Mouse (Mus musculus) hindbrain, embryonic 12.5 days (tissue): ENCODE measurements around the gene Zfp644. TPM values are rescaled to one million over a fixed set of nuclear protein-coding genes. Genes with fewer than 3 reads are reported as not detected.

Experiments used
- ATAC-seq: fragments of 200-750 bp; cut with Nextera tagmentation; 2 replicates; pipeline ENCODE4 v1.8.0; 2017; ENCODE audit warnings: moderate TSS enrichment; ENCODE audit not compliant: low FRiP score
- H3K27ac ChIP-seq: fragments of 300-500 bp; sonication (generic); 2 replicates; pipeline ENCODE4 v1.5.1; 2016; ENCODE audit warnings: mild to moderate bottlenecking
- H3K27me3 ChIP-seq: fragments of 300-500 bp; sonication (generic); 2 replicates; pipeline ENCODE4 v1.6.1; 2016; ENCODE audit warnings: mild to moderate bottlenecking
- H3K36me3 ChIP-seq: fragments of 300-500 bp; sonication (generic); 2 replicates; pipeline ENCODE4 v1.6.1; 2016; ENCODE audit warnings: mild to moderate bottlenecking
- H3K4me1 ChIP-seq: fragments of 300-500 bp; sonication (generic); 2 replicates; pipeline ENCODE4 v1.6.1; 2016
- H3K4me2 ChIP-seq: fragments of 300-500 bp; sonication (generic); replicated peaks from 2 replicates; pipeline ENCODE4 v1.6.1; 2016; ENCODE audit warnings: mild to moderate bottlenecking
- H3K4me3 ChIP-seq: fragments of 300-500 bp; sonication (generic); 2 replicates; pipeline ENCODE4 v1.5.1; 2016; ENCODE audit warnings: mild to moderate bottlenecking
- H3K9ac ChIP-seq: fragments of 300-500 bp; sonication (generic); 2 replicates; pipeline ENCODE4 v1.6.1; 2016; ENCODE audit warnings: mild to moderate bottlenecking, moderate library complexity
- H3K9me3 ChIP-seq: fragments of 300-500 bp; sonication (generic); replicated peaks from 2 replicates; pipeline ENCODE4 v1.6.1; 2016; ENCODE audit warnings: mild to moderate bottlenecking
- WGBS: fragments of 180-500 bp; shearing (Covaris S2); methylation state at CpG from one replicate; pipeline ENCODE4 v1.1.7; 2016; 5-methylcytosine and 5-hydroxymethylcytosine counted together
- polyA plus RNA-seq: library from polyadenylated mRNA; unstranded; fragments of >200 nt; fragmentation: Nextera tagmentation; extraction: Ambion mirVana; gene quantifications from 2 replicates; pipeline ENCODE4 v1.2.1, GENCODE M21; 2016

Zfp644 gene
- polyA plus RNA-seq, 1 experiment from 2014 or later = 79.2 TPM

- 87% methylated on average over 7 of the region's 7 CpGs for WGBS
- H3K4me1 ChIP-seq = no peaks in the 10 kb centered on the region
- no peak for ATAC-seq
- no peak overlapping the region for H3K4me3 ChIP-seq
- 0 out of 2 replicates have a peak, but pooled peaks cover 11% of the 10 kb centered on the region for H3K36me3 ChIP-seq
- no peaks in the 10 kb centered on the region for H3K9me3 ChIP-seq
- H3K27me3 ChIP-seq = no peaks in the 10 kb centered on the region
- no peak overlapping the region for H3K9ac ChIP-seq
- no peak overlapping the region for H3K4me2 ChIP-seq
- H3K27ac ChIP-seq = no peak overlapping the region
Measured at GRCm38 (mm10) chr5:106614570-106614969, 82.5 kb downstream of the Zfp644 start.

GRCm38 (mm10) chr5:106612151-106612550 is 84.9 kb downstream of the Zfp644 start:
- Histone ChIP-seq H3K9me3 (no peaks in the 10 kb centered on the region), H3K27ac (no peak overlapping the region), H3K4me1 (no peaks in the 10 kb centered on the region), H3K27me3 (no peaks in the 10 kb centered on the region), H3K9ac (no peak overlapping the region), H3K4me3 (no peak overlapping the region), H3K36me3 (0 out of 2 replicates have a peak, but pooled peaks cover 10% of the 10 kb centered on the region), H3K4me2 (no peak overlapping the region)
- WGBS = 94% methylated on average over 2 of the region's 2 CpGs
- no peak for ATAC-seq

GRCm38 (mm10) chr5:106608798-106609197 is 88.3 kb downstream of the Zfp644 start, which contains the start of gene Gm17304:
Gm17304 (plus strand) TSS chr5:106609098.
- Histone ChIP-seq H3K9me3 (no peaks in the 10 kb centered on the region), H3K36me3 (0 out of 2 replicates have a peak, but pooled peaks cover 10% of the 10 kb centered on the region), H3K27me3 (no peaks in the 10 kb centered on the region), H3K4me3 (no peak within 1 kb of the TSS), H3K27ac (no peak within 1 kb of the TSS), H3K4me2 (no peak within 1 kb of the TSS), H3K4me1 (no peaks in the 10 kb centered on the region), H3K9ac (no peak within 1 kb of the TSS)
- WGBS = 93% methylated on average over 4 of the region's 4 CpGs
- ATAC-seq = no peak

GRCm38 (mm10) chr5:106607081-106607480 is 90.0 kb downstream of the Zfp644 start:
- Histone ChIP-seq H3K27me3 (no peaks in the 10 kb centered on the region), H3K4me2 (no peak overlapping the region), H3K4me1 (no peaks in the 10 kb centered on the region), H3K9ac (no peak overlapping the region), H3K9me3 (no peaks in the 10 kb centered on the region), H3K4me3 (no peak overlapping the region), H3K36me3 (0 out of 2 replicates have a peak, but pooled peaks cover 8% of the 10 kb centered on the region), H3K27ac (no peak overlapping the region)
- WGBS = 88% methylated on average over 5 of the region's 5 CpGs
- ATAC-seq = no peak

GRCm38 (mm10) chr5:106605096-106605495 is 92.0 kb downstream of the Zfp644 start:
- Histone ChIP-seq H3K9ac (no peak overlapping the region), H3K36me3 (0 out of 2 replicates have a peak, but pooled peaks cover 2% of the 10 kb centered on the region), H3K9me3 (no peaks in the 10 kb centered on the region), H3K27me3 (no peaks in the 10 kb centered on the region), H3K4me3 (no peak overlapping the region), H3K4me1 (0 out of 2 replicates have a peak, but pooled peaks cover 1% of the 10 kb centered on the region), H3K27ac (no peak overlapping the region), H3K4me2 (no peak overlapping the region)
- no peak for ATAC-seq
- 90% methylated on average over 6 of the region's 6 CpGs for WGBS

GRCm38 (mm10) chr5:106604381-106604780 is 92.7 kb downstream of the Zfp644 start:
- Histone ChIP-seq H3K27me3 (no peaks in the 10 kb centered on the region), H3K9me3 (no peaks in the 10 kb centered on the region), H3K4me2 (no peak overlapping the region), H3K27ac (no peak overlapping the region), H3K4me3 (no peak overlapping the region), H3K36me3 (0 out of 2 replicates have a peak, but pooled peaks cover 2% of the 10 kb centered on the region), H3K9ac (no peak overlapping the region), H3K4me1 (0 out of 2 replicates have a peak, but pooled peaks cover 7% of the 10 kb centered on the region)
- no peak for ATAC-seq
- WGBS = 91% methylated on average over 5 of the region's 5 CpGs

- no peaks in the 10 kb centered on the region for H3K9me3 ChIP-seq
- no peaks in the 10 kb centered on the region for H3K27me3 ChIP-seq
- no peak overlapping the region for H3K4me3 ChIP-seq
- no peak overlapping the region for H3K4me2 ChIP-seq
- 0 out of 2 replicates have a peak, but pooled peaks cover 3% of the 10 kb centered on the region for H3K36me3 ChIP-seq
- 0 out of 2 replicates have a peak, but pooled peaks cover 20% of the 10 kb centered on the region for H3K4me1 ChIP-seq
- no peak overlapping the region for H3K27ac ChIP-seq
- ATAC-seq = peak; percentile 38; the same call in 1 of the 2 replicates
- no peak overlapping the region for H3K9ac ChIP-seq
- 57% methylated on average over 8 of the region's 8 CpGs for WGBS
Measured at GRCm38 (mm10) chr5:106599482-106599881, 97.6 kb downstream of the Zfp644 start.

- Histone ChIP-seq H3K9me3 (no peaks in the 10 kb centered on the region), H3K27me3 (no peaks in the 10 kb centered on the region), H3K4me1 (0 out of 2 replicates have a peak, but pooled peaks cover 20% of the 10 kb centered on the region), H3K4me3 (no peak overlapping the region), H3K36me3 (0 out of 2 replicates have a peak, but pooled peaks cover 3% of the 10 kb centered on the region), H3K9ac (no peak overlapping the region), H3K27ac (no peak overlapping the region), H3K4me2 (no peak overlapping the region)
- WGBS = 74% methylated on average over 2 of the region's 2 CpGs
- ATAC-seq = peak; percentile 35; the same call in 1 of the 2 replicates
Measured at GRCm38 (mm10) chr5:106597472-106597871, 99.6 kb downstream of the Zfp644 start.

- no peak for ATAC-seq
- Histone ChIP-seq H3K4me3 (no peak overlapping the region), H3K4me2 (no peak overlapping the region)
Measured at GRCm38 (mm10) chr5:106594388-106594787, 102.7 kb downstream of the Zfp644 start.

GRCm38 (mm10) chr5:106590686-106591085 is 106.4 kb downstream of the Zfp644 start:
- no peaks in the 10 kb centered on the region for H3K4me1 ChIP-seq
- H3K9me3 ChIP-seq = no peaks in the 10 kb centered on the region
- H3K4me3 ChIP-seq = no peak overlapping the region
- no peak overlapping the region for H3K4me2 ChIP-seq
- no peaks in the 10 kb centered on the region for H3K27me3 ChIP-seq
- peaks cover 24% of the 10 kb centered on the region for H3K36me3 ChIP-seq
- no peak overlapping the region for H3K9ac ChIP-seq
- no peak overlapping the region for H3K27ac ChIP-seq
- no peak for ATAC-seq
- 89% methylated on average over 5 of the region's 5 CpGs for WGBS

More at GRCm38 (mm10) chr5:106594388-106594787, 102.7 kb downstream of the Zfp644 start:
- H3K9ac ChIP-seq = no peak overlapping the region
- H3K27ac ChIP-seq = no peak overlapping the region
- peaks cover 15% of the 10 kb centered on the region for H3K36me3 ChIP-seq
- no peaks in the 10 kb centered on the region for H3K27me3 ChIP-seq
- no peaks in the 10 kb centered on the region for H3K9me3 ChIP-seq
- H3K4me1 ChIP-seq = 0 out of 2 replicates have a peak, but pooled peaks cover 13% of the 10 kb centered on the region

- Histone ChIP-seq H3K4me2 (no peak overlapping the region), H3K27me3 (no peaks in the 10 kb centered on the region), H3K27ac (no peak overlapping the region), H3K9me3 (no peaks in the 10 kb centered on the region), H3K9ac (no peak overlapping the region), H3K36me3 (peaks cover 24% of the 10 kb centered on the region), H3K4me3 (no peak overlapping the region), H3K4me1 (no peaks in the 10 kb centered on the region)
- no peak for ATAC-seq
- 93% methylated on average over 11 of the region's 11 CpGs for WGBS
Measured at GRCm38 (mm10) chr5:106589670-106590069, 107.4 kb downstream of the Zfp644 start.

- Histone ChIP-seq H3K4me3 (no peak overlapping the region), H3K27me3 (no peaks in the 10 kb centered on the region), H3K4me2 (no peak overlapping the region), H3K36me3 (peaks cover 24% of the 10 kb centered on the region), H3K4me1 (no peaks in the 10 kb centered on the region), H3K27ac (no peak overlapping the region), H3K9me3 (no peaks in the 10 kb centered on the region), H3K9ac (no peak overlapping the region)
- ATAC-seq = no peak
- 96% methylated on average over 9 of the region's 9 CpGs for WGBS
Measured at GRCm38 (mm10) chr5:106589006-106589405, 108.1 kb downstream of the Zfp644 start.

GRCm38 (mm10) chr5:106580943-106581342 is 116.1 kb downstream of the Zfp644 start:
- ATAC-seq = no peak
- H3K4me3 ChIP-seq = no peak overlapping the region
- no peaks in the 10 kb centered on the region for H3K9me3 ChIP-seq
- no peaks in the 10 kb centered on the region for H3K36me3 ChIP-seq
- no peaks in the 10 kb centered on the region for H3K4me1 ChIP-seq
- no peak overlapping the region for H3K9ac ChIP-seq
- peaks cover 10% of the 10 kb centered on the region for H3K27me3 ChIP-seq
- H3K4me2 ChIP-seq = no peak overlapping the region
- WGBS = 66% methylated on average over 7 of the region's 7 CpGs
- H3K27ac ChIP-seq = no peak overlapping the region
